Mouse (Mus musculus) adrenal gland, adult 10 weeks (tissue): Measurements from ENCODE around the gene Pdcd10. TPM values are rescaled to one million over a fixed set of nuclear protein-coding genes. Genes with fewer than 3 reads are reported as not detected.

ENCODE experiments used
- polyA plus RNA-seq: library from polyadenylated mRNA; stranded (reverse); fragments of 350-450 nt; fragmentation: Illumina TruSeq; extraction: RNeasy Lipid Tissue Mini Kit (QIAGEN cat#74804); gene quantifications from one replicate; pipeline ENCODE4 v1.2.3, GENCODE M21; 2014; ENCODE audit warnings: low read depth, low replicate concordance

The Pdcd10 gene
- 296 TPM for polyA plus RNA-seq

GRCm38 (mm10) chr3:75556695-75557291 lies at the start of gene Pdcd10:
TSS of gene Pdcd10 (minus strand) at chr3:75556856.

GRCm38 (mm10) chr3:75557292-75557691 lies 636 bp upstream of the Pdcd10 start, which contains the start of gene Serpini1:
TSS of gene Serpini1 (plus strand) at chr3:75557547.

GRCm38 (mm10) chr3:75482056-75482455 lies 74.6 kb downstream of the Pdcd10 start, which contains the start of gene Wdr49:
TSS of gene Wdr49 (minus strand) at chr3:75482156.

Other genes with a start within 250 kb of the Pdcd10 start
- not detected for gene Wdr49, start 74.7 kb downstream of the Pdcd10 start, polyA plus RNA-seq
- gene Serpini1, start 691 bp upstream of the Pdcd10 start, polyA plus RNA-seq = 12.0 TPM
- gene Gm29133, start 191.3 kb upstream of the Pdcd10 start, polyA plus RNA-seq = not detected